Mouse (Mus musculus): ENCODE data around the gene Sufu. TPM values are rescaled to one million over a fixed set of nuclear protein-coding genes. Genes with fewer than 3 reads are reported as not detected.

Gene Sufu
- polyA plus RNA-seq, 1 experiment from 2014 or later = 19.8 TPM

Other genes starting within 250 kb of the Sufu start
- gene Pitx3, start 248.6 kb upstream of the Sufu start, polyA plus RNA-seq (2015; fragmentation: Nextera tagmentation; extraction: Ambion mirVana) = 0.20 and 0.81 TPM in 2 replicates
- 60.3 and 71.0 TPM in 2 replicates for gene Gbf1, start 244.4 kb upstream of the Sufu start, polyA plus RNA-seq (2015; fragmentation: Nextera tagmentation; extraction: Ambion mirVana)
- gene Nfkb2, start 92.6 kb upstream of the Sufu start, polyA plus RNA-seq (2015; fragmentation: Nextera tagmentation; extraction: Ambion mirVana) = 2.4 and 3.3 TPM in 2 replicates
- gene Psd, start 69.7 kb upstream of the Sufu start, polyA plus RNA-seq (2015; fragmentation: Nextera tagmentation; extraction: Ambion mirVana) = 99.1 and 112 TPM in 2 replicates
- 49.4 and 55.6 TPM in 2 replicates for gene Fbxl15, start 68.7 kb upstream of the Sufu start, polyA plus RNA-seq (2015; fragmentation: Nextera tagmentation; extraction: Ambion mirVana)
- 343 and 362 TPM in 2 replicates for gene Cuedc2, start 58.2 kb upstream of the Sufu start, polyA plus RNA-seq (2015; fragmentation: Nextera tagmentation; extraction: Ambion mirVana)
- 13.0 and 13.4 TPM in 2 replicates for gene Mfsd13a, start 55.8 kb upstream of the Sufu start, polyA plus RNA-seq (2015; fragmentation: Nextera tagmentation; extraction: Ambion mirVana)
- gene 2310034G01Rik, start 46.6 kb upstream of the Sufu start, polyA plus RNA-seq (2015; fragmentation: Nextera tagmentation; extraction: Ambion mirVana) = 2.4 TPM in 2 replicates
- gene Actr1a, start 1.1 kb upstream of the Sufu start, polyA plus RNA-seq (2015; fragmentation: Nextera tagmentation; extraction: Ambion mirVana) = 351 and 369 TPM in 2 replicates
- gene Trim8, start 104.8 kb downstream of the Sufu start, polyA plus RNA-seq (2015; fragmentation: Nextera tagmentation; extraction: Ambion mirVana) = 23.4 and 27.6 TPM in 2 replicates
- gene Arl3, start 176.3 kb downstream of the Sufu start, polyA plus RNA-seq (2015; fragmentation: Nextera tagmentation; extraction: Ambion mirVana) = 211 and 247 TPM in 2 replicates
- 9.9 and 10.5 TPM in 2 replicates for gene Sfxn2, start 176.5 kb downstream of the Sufu start, polyA plus RNA-seq (2015; fragmentation: Nextera tagmentation; extraction: Ambion mirVana)
- gene Wbp1l, start 202.2 kb downstream of the Sufu start, polyA plus RNA-seq (2015; fragmentation: Nextera tagmentation; extraction: Ambion mirVana) = 32.0 and 40.0 TPM in 2 replicates

Measured in hindbrain, embryonic 16.5 days (tissue).